Mouse (Mus musculus) myocyte (in vitro differentiated cells): ENCODE measurements around the gene Hsd11b1.

ENCODE experiments used
- POLR2A ChIP-seq: IDR thresholded peaks from one replicate; pipeline ENCODE4 v1.6.1; 2011; ENCODE audit warnings: low read depth, mild to moderate bottlenecking, control low read depth, moderate library complexity; ENCODE audit not compliant: insufficient read length
- TCF3 ChIP-seq: IDR thresholded peaks from one replicate; pipeline ENCODE4 v1.6.1; 2011; ENCODE audit warnings: low read depth, control low read depth; ENCODE audit not compliant: insufficient read length

DNA sequence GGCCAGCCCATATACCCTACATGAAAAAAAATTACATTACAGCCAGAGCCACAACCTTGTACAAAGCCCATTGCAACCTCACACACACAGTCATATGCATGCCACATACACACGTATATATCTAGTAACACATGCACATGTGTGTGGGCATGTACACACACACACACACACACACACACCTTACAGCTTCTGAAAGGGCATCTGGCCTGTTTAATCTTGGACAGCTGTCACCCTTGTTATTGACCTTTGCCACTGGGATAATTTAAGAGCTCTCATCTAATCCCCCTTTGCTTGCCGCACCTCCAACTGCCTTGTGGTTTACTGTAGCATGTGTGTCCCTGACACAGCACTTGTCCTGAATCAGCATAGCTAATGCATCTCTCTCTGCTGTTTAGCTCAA lies 60.1 kb downstream of the Hsd11b1 start:
- TF ChIP-seq POLR2A = no peak
- TF ChIP-seq TCF3 = peak; percentile 32
